Mouse (Mus musculus): ENCODE results near the gene C87499.
A peak's percentile ranks its signal among the peaks of the same experiment; 100 is the strongest.

Gene C87499

GRCm38 (mm10) chr4:88634311-88634710 lies at the start of gene C87499:
TSS of gene C87499 (minus strand) at chr4:88634411.
- DNase-seq, result no peak

DNA sequence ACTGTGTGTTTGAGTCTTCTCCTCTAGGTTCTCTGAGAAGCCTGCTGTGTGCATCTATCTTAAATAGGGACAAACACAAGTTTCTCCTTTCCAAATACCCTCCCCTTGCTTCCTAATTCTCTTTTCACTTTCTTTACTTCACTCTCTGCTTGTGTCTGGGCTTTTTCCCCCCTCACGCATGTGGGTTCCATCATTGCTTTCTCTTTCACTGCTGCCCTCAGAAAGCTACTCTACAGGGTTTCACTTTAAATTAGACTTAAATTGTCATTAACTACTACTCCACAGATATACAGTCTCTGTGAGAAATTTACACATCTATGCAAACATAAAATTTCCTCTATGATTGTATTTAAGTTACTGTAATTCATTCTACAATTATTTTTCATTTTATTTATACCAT lies 49.6 kb upstream of the C87499 start, which contains the start of gene Ifna2:
Gene Ifna2 (minus strand): TSS at position 101 of the 400 bp plus-strand sequence.
- no peak for DNase-seq

DNA sequence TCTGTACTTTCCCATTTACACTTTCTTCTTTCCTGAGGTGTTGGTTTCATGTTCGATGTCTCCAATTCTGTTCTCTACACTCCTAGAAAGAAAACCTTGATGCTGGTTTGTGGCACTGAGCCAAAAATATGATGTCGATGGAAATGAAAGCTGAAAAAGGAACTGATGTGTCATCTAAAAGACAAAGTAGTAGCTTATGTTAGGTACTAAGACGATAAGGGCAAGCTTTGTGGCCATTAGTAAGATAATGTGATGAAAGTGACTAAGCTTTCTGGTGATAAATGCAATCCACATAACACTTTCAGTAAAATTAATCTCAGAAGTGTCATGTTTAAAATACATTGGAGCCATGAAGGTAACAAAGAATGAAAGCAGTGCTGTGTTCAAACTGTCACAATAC lies 47.1 kb upstream of the C87499 start:
- DNase-seq, result no peak

GRCm38 (mm10) chr4:88680362-88680761 lies 46.2 kb upstream of the C87499 start:
- peak; percentile 7 to 10 for DNase-seq

GRCm38 (mm10) chr4:88676824-88677223 lies 42.6 kb upstream of the C87499 start, which contains the start of gene Ifna16:
TSS of gene Ifna16 (minus strand) at chr4:88676924.
- no peak for DNase-seq

- no peak for DNase-seq
Observed at GRCm38 (mm10) chr4:88655461-88655860, 21.2 kb upstream of the C87499 start.

DNA sequence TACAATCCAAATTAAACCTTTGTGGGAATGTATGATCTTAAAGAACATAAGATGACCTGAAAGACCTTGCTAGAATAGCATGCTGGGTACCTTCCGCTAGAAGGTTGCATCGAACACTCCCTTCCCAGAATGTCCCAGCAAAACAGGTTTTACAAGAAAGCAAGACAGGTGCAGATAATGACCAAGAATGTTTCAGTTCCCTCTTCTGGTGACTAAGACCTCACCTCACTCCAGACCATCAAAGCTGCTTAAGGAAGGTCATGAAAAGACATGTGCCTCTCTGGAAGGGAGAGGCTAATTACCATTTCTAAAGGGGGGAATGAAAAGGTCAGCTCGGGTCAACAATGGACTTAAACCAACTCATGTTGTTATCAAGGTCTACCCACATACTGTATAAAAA lies 19.4 kb upstream of the C87499 start:
- DNase-seq, result no peak

DNA sequence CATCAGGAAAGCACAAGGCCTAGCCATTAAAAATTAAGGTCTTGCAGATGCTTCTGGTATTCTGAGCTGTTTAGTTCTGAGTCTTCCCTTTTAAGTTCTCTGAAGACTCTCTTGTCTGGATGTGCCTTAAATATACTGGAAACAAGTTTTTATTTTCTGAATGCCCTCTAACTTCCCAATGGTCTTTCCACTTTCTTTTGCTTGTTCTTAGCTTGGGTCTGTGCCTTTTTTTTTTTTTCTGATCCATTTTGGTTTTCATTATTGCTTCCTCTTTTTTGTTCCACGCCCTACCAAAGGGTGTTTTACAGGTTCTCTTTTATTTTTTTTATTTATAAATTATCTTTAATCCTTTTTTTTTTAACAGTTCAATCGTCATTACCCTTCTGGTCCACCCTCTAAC lies 10.1 kb upstream of the C87499 start, which contains the start of gene Ifna13:
Gene Ifna13 (minus strand): TSS at position 101 of the 400 bp plus-strand sequence.
- DNase-seq, result no peak

DNA sequence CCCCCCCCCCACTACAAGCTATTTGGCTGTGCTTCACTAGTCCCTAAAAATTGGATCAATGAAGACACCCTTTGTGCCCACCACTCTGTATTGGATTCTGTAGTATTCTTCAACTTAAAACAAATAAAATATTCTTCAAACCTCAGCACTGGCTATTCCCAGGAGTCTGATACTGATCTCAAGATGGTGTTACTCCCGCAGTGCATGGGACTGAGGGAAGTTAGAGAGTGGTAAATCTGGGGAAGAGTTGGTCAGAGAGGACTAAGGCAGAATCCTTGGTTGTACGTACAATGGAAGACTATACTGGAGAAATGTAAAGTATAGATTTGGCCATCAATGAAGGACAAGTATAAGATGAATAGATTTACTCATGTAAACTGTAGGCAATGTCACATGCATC lies 8.3 kb upstream of the C87499 start:
- DNase-seq, result no peak

- peak; percentile 93 to 97 for DNase-seq
Observed at GRCm38 (mm10) chr4:88641077-88641831, 7.0 kb upstream of the C87499 start.

DNA sequence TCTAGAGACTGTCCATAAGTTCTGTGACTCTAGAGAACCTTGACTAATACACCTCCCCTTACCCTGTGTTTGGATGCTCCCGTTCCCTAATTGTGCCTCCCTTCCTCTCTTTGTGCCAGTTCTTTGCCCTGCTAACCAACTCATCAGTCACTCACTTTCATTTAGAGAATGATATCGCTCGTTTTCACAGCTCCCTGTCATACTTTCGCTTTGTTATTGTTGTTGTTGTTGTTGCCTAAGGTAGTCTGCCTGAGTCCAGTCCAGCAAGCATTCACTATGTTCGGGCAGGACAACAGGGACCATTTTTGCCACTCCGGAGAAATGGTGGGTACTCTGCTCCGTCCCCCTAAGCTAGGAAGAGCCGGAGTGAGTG lies 6.5 kb upstream of the C87499 start:
- no peak for DNase-seq

GRCm38 (mm10) chr4:88603276-88603675 lies 30.9 kb downstream of the C87499 start, which contains the start of gene Ifna12:
TSS of gene Ifna12 (minus strand) at chr4:88603376.
- no peak for DNase-seq

DNA sequence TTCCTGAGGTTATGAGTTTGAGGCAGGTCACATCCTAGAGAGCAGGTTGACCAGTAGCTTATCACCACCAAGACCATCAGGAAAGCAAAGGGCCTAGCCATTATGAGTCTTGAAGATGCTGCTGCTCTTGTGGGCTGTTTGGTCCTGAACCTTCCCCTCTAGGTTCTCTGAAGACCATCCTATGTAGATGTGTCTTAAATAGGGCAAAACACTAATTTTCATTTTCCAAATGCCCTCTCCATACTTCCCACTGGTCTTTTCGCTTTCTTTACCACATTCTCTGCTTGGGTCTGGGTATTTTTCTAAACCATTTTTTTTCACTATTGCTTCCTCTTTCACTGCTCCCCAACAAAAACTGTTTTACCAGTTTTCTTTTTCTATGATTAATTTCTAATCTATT lies 41.9 kb downstream of the C87499 start, which contains the start of gene Ifna9:
Gene Ifna9 (minus strand): TSS at position 101 of the 400 bp plus-strand sequence.
- no peak for DNase-seq

Measured in cerebellum, adult 18-20 months (tissue).